Mouse (Mus musculus): ENCODE data around the gene Kcnip1. TPM values are rescaled to one million over a fixed set of nuclear protein-coding genes. Genes with fewer than 3 reads are reported as not detected.

The Kcnip1 gene
- polyA plus RNA-seq, 1 experiment from 2014 or later, result 0.35 TPM

DNA sequence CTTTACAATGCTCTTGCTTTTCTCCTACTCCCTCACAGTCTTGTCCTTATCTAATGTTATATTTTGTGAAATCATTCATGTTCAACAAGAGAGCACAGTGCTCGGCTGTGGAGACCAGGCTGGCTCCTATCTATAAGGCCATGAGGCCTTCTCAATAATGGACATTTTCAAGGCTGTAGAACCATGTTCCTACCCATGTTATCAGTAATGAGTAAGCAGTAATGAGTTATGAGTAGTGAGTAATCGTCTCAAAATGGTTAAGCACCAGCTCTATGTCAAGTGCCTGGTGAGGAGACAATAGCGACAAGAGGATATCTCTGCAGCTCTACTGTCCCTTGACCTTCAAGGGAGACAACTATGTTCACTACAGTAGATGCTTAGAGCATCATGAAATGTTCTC lies 105.3 kb downstream of the Kcnip1 start:
- Histone ChIP-seq H3K9me3 (replicated peaks) (no peaks in the 10 kb centered on the region), H3K4me3 (replicated peaks) (no peak overlapping the region), H3K4me2 (no peak overlapping the region), H3K9ac (no peak overlapping the region), H3K27ac (no peak overlapping the region), H3K4me1 (replicated peaks) (no peaks in the 10 kb centered on the region), H3K27me3 (no peaks in the 10 kb centered on the region), H3K36me3 (no peaks in the 10 kb centered on the region)
- no peak for DNase-seq
- 57% methylated on average over 3 of the region's 3 CpGs for whole genome bisulfite sequencing (ENCODE audit: insufficient replicate concordance)
- ATAC-seq (ENCODE audit: low read depth), result no peak

DNA sequence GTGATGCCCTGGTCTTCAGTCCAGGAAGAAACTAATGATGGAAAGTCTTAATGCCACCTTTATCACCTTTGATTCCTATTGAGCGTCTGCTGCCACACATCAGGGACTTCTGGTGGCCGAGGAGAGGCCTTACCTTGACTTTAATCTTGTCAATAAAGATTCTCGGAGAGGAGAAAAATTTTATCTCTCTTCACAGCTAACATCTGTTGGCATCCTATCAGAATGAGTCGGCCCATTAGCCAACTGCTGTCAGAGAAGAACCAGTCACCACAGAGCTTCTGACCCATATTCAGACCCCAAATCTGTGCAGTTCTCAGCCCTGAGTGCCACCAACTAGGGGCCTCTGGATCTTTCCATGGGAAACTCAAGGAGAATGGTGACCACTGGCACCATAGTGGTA lies 107.0 kb downstream of the Kcnip1 start:
- DNase-seq (no peak), ATAC-seq (ENCODE audit: low read depth) (no peak)
- 42% methylated on average over 4 of the region's 4 CpGs for WGBS (ENCODE audit: insufficient replicate concordance)
- no peaks in the 10 kb centered on the region for H3K36me3 ChIP-seq
- no peaks in the 10 kb centered on the region for H3K27me3 ChIP-seq
- H3K9ac ChIP-seq, result no peak overlapping the region
- H3K27ac ChIP-seq, result no peak overlapping the region
- H3K9me3 ChIP-seq (replicated peaks), result no peaks in the 10 kb centered on the region
- no peak overlapping the region for H3K4me2 ChIP-seq
- no peaks in the 10 kb centered on the region for H3K4me1 ChIP-seq (replicated peaks)
- H3K4me3 ChIP-seq (replicated peaks), result no peak overlapping the region

DNA sequence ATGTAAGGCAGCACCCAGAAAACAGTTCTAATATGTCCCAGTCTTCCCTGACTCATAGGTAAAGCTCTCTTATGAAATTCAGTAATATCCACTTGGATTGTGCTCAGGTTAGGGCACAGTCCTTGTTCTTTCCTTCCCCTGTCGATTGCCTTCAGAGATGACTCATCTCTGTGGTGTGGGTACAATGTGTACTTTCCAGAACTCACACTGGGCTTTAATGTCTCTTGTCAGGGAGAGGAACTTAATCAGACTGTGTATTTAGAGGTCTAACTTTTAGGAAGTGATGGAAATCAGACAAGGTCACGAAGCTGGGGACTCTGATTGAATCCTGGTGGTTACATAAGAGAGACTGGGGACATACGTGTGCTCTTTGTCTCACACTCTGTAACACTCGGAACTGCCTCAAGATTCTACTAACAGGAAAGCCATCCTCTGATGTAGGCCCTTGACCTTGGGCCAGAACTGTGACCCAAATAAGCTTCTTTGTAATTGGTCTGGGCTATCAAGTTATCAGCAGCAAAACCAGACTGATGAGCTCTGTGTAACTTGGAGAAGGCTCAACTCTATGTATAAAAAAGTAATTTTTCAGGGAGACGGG lies 110.1 kb downstream of the Kcnip1 start:
- no peak for ATAC-seq (ENCODE audit: low read depth)
- WGBS (ENCODE audit: insufficient replicate concordance), result 59% methylated on average over 5 of the region's 5 CpGs
- no peaks in the 10 kb centered on the region for H3K4me1 ChIP-seq (replicated peaks)
- no peaks in the 10 kb centered on the region for H3K9me3 ChIP-seq (replicated peaks)
- H3K27me3 ChIP-seq, result no peaks in the 10 kb centered on the region
- H3K9ac ChIP-seq, result no peak overlapping the region
- H3K4me2 ChIP-seq, result no peak overlapping the region
- H3K27ac ChIP-seq, result no peak overlapping the region
- DNase-seq, result no peak
- H3K36me3 ChIP-seq, result no peaks in the 10 kb centered on the region
- no peak overlapping the region for H3K4me3 ChIP-seq (replicated peaks)

DNA sequence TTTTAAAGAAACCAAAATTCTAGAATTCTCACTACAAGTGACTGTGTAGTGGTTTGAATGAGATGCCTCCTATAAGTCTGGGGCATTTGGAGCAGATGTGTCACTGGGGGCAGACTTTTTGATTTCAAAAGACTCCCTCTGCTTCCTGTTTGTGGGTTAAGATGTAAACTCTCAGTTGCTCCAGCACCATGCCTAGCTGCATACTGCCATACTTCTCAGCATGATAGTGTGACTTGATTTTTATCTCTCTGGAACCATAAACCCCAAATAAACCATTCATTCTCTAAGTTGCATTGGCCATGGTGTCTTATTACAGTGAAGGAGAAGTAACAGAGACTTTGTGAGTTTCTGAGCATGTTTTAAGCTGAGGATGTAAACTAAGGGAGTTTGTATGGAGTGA lies 118.0 kb downstream of the Kcnip1 start:
- no peak for ATAC-seq (ENCODE audit: low read depth)
- DNase-seq, result no peak
- Histone ChIP-seq H3K4me1 (replicated peaks) (peaks cover 26% of the 10 kb centered on the region), H3K36me3 (no peaks in the 10 kb centered on the region), H3K4me2 (no peak overlapping the region), H3K4me3 (replicated peaks) (no peak overlapping the region), H3K9ac (no peak overlapping the region), H3K27ac (no peak overlapping the region), H3K27me3 (no peaks in the 10 kb centered on the region), H3K9me3 (replicated peaks) (no peaks in the 10 kb centered on the region)

DNA sequence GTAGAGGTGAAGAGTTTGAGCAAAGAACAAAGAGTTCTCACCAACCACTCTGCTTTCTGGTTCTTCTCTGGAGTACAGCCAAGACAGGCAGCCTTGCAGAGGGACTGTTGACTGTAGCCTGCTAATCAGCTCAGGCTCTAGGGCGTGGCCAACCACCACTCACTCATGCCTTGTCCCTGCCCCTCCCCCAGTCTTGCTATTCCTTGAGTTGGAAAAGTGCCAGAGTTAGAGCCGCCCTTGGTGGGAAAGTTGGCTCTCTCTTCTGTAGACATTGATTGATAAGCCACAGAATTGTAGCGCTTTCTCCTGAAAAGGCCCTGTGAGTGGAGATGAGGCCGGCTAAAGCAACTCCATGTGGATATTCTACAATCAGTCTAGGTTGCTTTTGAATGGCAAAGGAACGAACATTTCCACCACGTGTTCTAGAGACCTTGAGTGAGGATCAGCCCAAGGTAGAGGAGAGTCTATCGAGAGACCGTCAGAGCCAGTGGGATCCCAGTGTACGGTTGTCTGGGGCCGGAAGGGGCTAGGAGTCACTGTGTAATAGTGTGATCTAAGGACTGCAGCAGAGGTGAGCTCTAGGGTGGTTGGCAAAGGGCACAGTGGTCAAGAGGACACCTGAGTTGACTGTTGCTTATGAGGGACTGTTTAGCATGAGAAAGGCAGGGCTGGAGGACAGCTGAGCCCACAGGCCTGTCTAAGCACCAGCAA lies 119.7 kb downstream of the Kcnip1 start:
- no peak overlapping the region for H3K9ac ChIP-seq
- no peak overlapping the region for H3K4me2 ChIP-seq
- H3K27ac ChIP-seq, result no peak overlapping the region
- 45% methylated on average over 10 of the region's 10 CpGs for WGBS (ENCODE audit: insufficient replicate concordance)
- 0 out of 2 replicates have a peak, but pooled peaks cover 7% of the 10 kb centered on the region for H3K27me3 ChIP-seq
- ATAC-seq (ENCODE audit: low read depth) (peak; percentile 85), DNase-seq (peak; percentile 52)
- H3K4me1 ChIP-seq (replicated peaks), result peaks cover 26% of the 10 kb centered on the region
- H3K4me3 ChIP-seq (replicated peaks), result no peak overlapping the region
- H3K9me3 ChIP-seq (replicated peaks), result no peaks in the 10 kb centered on the region
- H3K36me3 ChIP-seq, result no peaks in the 10 kb centered on the region

DNA sequence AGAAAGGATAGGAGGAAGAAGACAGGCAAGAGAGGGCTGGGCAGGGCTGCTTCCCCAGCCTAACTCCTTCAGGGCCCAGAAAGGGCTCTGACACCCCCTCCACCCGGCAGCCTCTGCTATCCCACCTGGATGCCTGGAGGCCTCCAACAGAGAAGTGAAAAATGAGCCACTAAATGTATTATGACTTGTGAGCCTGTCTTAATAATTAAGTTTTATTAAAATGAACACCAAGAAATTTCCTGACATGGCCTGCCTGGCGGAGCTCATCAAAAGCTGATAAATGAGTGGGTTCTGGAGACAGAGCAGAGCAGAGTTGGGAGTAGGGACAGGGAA lies 120.3 kb downstream of the Kcnip1 start:
- H3K4me2 ChIP-seq, result no peak overlapping the region
- H3K36me3 ChIP-seq, result no peaks in the 10 kb centered on the region
- no peak overlapping the region for H3K27ac ChIP-seq
- peaks cover 26% of the 10 kb centered on the region for H3K4me1 ChIP-seq (replicated peaks)
- H3K4me3 ChIP-seq (replicated peaks), result no peak overlapping the region
- no peak for DNase-seq
- H3K9me3 ChIP-seq (replicated peaks), result no peaks in the 10 kb centered on the region
- H3K27me3 ChIP-seq, result 0 out of 2 replicates have a peak, but pooled peaks cover 7% of the 10 kb centered on the region
- 0 out of 2 replicates have a peak, but pooled peaks have one; percentile 39 for ATAC-seq (ENCODE audit: low read depth)
- WGBS (ENCODE audit: insufficient replicate concordance), result 61% methylated on average over 2 of the region's 2 CpGs
- H3K9ac ChIP-seq, result no peak overlapping the region

DNA sequence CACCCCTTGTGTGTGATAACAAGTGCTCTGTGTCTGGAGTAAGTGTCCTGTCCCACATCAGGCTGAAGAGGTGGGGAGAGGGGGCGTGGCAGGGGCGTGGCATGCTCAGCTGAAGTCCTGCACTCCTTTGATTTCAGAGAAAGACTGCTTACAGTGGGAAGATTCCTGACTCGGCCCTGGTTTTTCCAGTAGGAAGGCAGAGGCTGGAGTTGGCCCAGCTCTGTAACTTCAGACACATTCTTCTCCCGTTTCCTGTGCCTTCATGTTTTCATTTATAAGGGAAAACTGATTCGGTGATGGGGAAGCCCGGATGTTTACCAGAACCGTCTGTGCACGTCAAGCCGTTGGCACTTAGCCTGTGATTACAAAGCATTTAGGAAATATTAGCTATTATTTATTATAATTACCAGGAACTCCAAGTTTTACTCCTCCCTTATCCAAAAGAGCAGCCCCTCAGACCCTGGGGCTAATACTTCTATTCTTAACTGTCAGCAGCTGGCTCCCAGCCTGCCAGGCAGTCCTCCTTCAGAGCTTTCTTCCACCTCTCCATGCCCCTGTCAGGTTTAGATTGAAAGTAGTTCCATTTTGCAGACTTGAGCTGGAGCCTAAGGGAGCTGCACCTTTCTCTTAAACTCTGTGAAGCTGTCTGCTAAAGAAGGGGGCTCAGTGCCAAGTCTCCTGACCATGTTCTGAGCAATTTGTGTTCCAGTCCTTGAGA lies 120.8 kb downstream of the Kcnip1 start:
- peak; percentile 42 for DNase-seq
- no peak overlapping the region for H3K27ac ChIP-seq
- WGBS (ENCODE audit: insufficient replicate concordance), result 44% methylated on average over 9 of the region's 9 CpGs

DNA sequence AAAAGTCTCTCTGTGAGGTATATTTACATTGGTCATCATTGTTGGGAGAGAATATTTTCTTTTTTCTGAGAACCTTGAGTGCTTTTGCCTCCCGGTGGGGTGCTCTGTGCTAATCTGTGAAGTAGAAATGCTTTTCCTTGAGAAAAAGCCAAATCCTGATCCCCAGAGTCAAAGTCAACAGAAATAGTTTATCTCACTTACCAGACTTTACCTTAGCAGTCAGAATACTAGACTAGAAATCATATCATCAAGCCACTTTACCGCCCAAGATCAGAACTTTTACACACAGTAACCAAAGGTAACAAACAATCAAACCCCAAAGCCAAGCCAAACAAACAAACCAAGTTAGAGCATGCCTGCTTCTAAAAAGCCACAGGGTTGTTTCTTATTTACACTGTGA lies 122.7 kb downstream of the Kcnip1 start:
- 0 out of 2 replicates have a peak, but pooled peaks cover 7% of the 10 kb centered on the region for H3K27me3 ChIP-seq
- H3K9me3 ChIP-seq (replicated peaks), result no peaks in the 10 kb centered on the region
- 56% methylated on average over 2 of the region's 2 CpGs for WGBS (ENCODE audit: insufficient replicate concordance)
- H3K9ac ChIP-seq, result no peak overlapping the region
- no peaks in the 10 kb centered on the region for H3K36me3 ChIP-seq
- no peak overlapping the region for H3K27ac ChIP-seq
- ATAC-seq (ENCODE audit: low read depth), result no peak
- peaks cover 26% of the 10 kb centered on the region for H3K4me1 ChIP-seq (replicated peaks)
- H3K4me3 ChIP-seq (replicated peaks), result no peak overlapping the region
- H3K4me2 ChIP-seq, result no peak overlapping the region
- no peak for DNase-seq

More for the DNA sequence above, 120.8 kb downstream of the Kcnip1 start:
- H3K4me2 ChIP-seq, result no peak overlapping the region
- no peaks in the 10 kb centered on the region for H3K9me3 ChIP-seq (replicated peaks)
- no peak overlapping the region for H3K9ac ChIP-seq
- ATAC-seq (ENCODE audit: low read depth), result peak; percentile 60; the same call in 1 of the 2 replicates
- no peak overlapping the region for H3K4me3 ChIP-seq (replicated peaks)
- H3K27me3 ChIP-seq, result 0 out of 2 replicates have a peak, but pooled peaks cover 7% of the 10 kb centered on the region
- no peaks in the 10 kb centered on the region for H3K36me3 ChIP-seq
- peaks cover 26% of the 10 kb centered on the region for H3K4me1 ChIP-seq (replicated peaks)

DNA sequence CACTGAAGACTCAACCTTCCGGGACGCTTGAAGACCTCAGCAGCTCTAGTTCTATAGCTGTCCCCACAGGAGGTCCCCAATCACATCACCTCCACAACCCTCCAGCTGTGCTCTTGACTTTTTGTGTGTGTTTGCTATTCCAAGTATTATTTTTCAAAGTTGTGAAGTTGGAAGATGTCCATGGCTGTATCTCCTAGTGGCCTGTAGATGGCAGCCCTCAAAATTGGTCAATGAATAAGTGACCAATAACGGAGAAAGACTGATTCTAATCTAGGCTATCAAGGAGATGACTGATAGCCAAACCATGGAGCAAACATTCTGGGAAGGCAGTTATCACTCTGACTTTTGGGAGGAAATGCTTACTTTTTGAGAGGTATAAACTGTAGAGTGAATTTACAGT lies 123.4 kb downstream of the Kcnip1 start:
- H3K9me3 ChIP-seq (replicated peaks), result no peaks in the 10 kb centered on the region
- peaks cover 26% of the 10 kb centered on the region for H3K4me1 ChIP-seq (replicated peaks)
- H3K4me2 ChIP-seq, result no peak overlapping the region
- 0 out of 2 replicates have a peak, but pooled peaks cover 7% of the 10 kb centered on the region for H3K27me3 ChIP-seq
- WGBS (ENCODE audit: insufficient replicate concordance), result 64% methylated on average over 3 of the region's 3 CpGs
- ATAC-seq (ENCODE audit: low read depth), result no peak
- no peak overlapping the region for H3K27ac ChIP-seq
- no peak for DNase-seq
- H3K4me3 ChIP-seq (replicated peaks), result no peak overlapping the region
- H3K36me3 ChIP-seq, result no peaks in the 10 kb centered on the region
- no peak overlapping the region for H3K9ac ChIP-seq

DNA sequence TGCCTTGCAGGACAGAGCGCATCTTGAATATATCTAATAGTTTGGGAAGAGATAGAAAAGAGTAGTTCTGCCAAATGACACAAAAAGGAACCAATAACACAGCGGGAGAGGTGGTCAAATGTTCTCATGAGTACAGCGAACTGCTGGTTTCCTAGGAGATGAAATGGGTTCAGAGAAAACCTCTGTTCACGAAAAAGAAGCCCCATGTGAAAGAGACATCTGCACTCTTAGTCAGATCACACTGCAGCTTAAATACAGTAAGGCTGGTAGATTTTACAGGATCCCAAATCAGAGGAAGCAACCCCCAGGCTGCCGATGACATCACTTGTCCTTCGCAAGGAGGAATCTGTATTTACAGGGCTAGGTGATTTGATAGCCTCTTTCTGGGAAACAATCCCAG lies 126.2 kb downstream of the Kcnip1 start:
- DNase-seq (no peak), ATAC-seq (ENCODE audit: low read depth) (no peak)
- H3K4me1 ChIP-seq (replicated peaks), result peaks cover 12% of the 10 kb centered on the region
- no peak overlapping the region for H3K27ac ChIP-seq
- WGBS (ENCODE audit: insufficient replicate concordance), result 49% methylated on average over 6 of the region's 6 CpGs
- 0 out of 2 replicates have a peak, but pooled peaks cover 7% of the 10 kb centered on the region for H3K27me3 ChIP-seq
- no peaks in the 10 kb centered on the region for H3K36me3 ChIP-seq
- no peak overlapping the region for H3K4me3 ChIP-seq (replicated peaks)
- H3K4me2 ChIP-seq, result no peak overlapping the region
- H3K9me3 ChIP-seq (replicated peaks), result no peaks in the 10 kb centered on the region
- no peak overlapping the region for H3K9ac ChIP-seq

DNA sequence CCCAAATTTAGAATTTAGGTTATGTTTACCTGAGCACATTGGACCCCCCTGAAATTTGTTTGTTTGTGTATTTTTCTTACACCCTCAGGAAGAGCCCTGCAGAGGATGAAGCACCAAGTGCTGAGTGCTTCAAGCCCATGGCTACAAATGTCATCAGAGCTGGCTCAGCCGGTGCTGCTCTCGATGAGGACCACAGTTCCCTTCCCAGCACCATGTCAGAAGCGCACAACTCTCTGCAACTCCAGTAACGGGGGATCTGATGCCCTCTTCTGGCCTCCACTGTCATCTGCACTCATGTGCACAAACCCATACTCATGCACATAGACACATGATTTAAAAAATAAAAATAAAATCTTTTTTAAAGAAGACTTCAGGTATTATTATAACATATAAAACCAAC lies 128.7 kb downstream of the Kcnip1 start:
- 83% methylated on average over 4 of the region's 4 CpGs for WGBS (ENCODE audit: insufficient replicate concordance)
- DNase-seq, result no peak
- peaks cover 18% of the 10 kb centered on the region for H3K4me1 ChIP-seq (replicated peaks)

More for the DNA sequence above, 128.7 kb downstream of the Kcnip1 start:
- Histone ChIP-seq H3K27me3 (0 out of 2 replicates have a peak, but pooled peaks cover 7% of the 10 kb centered on the region), H3K9ac (no peak overlapping the region), H3K4me3 (replicated peaks) (no peak overlapping the region), H3K27ac (no peak overlapping the region), H3K9me3 (replicated peaks) (no peaks in the 10 kb centered on the region), H3K4me2 (no peak overlapping the region), H3K36me3 (no peaks in the 10 kb centered on the region)
- ATAC-seq (ENCODE audit: low read depth), result no peak

Data from liver, embryonic 13.5 days (tissue).